Mouse (Mus musculus): ENCODE measurements around the gene Mycbp.

- TF ChIP-seq CTCF (IDR thresholded peaks at IDR 0.05): no peak
- TF ChIP-seq EP300 (IDR thresholded peaks at IDR 0.05; ENCODE audit: insufficient read depth, low read depth, low read length): no peak
Observed at GRCm38 (mm10) chr4:123946701-123947100, 42.1 kb downstream of the Mycbp start.
